Mouse (Mus musculus) heart, adult 2 months (tissue): ENCODE data around the gene Anapc16.

Experiments used
- CTCF ChIP-seq: fragments of 200-600 bp; IDR thresholded peaks from 2 replicates; pipeline ENCODE4 v1.8.1; 2022; ENCODE audit warnings: antibody characterized with exemption, mild to moderate bottlenecking, moderate library complexity
- EP300 ChIP-seq: fragments of 200-500 bp; IDR thresholded peaks from 2 replicates; pipeline ENCODE4 v1.6.1; 2011; ENCODE audit warnings: low read depth, low read length, control low read depth; ENCODE audit not compliant: insufficient read depth
- POLR2A ChIP-seq: fragments of 200-500 bp; IDR thresholded peaks from 2 replicates; pipeline ENCODE4 v1.6.1; 2011; ENCODE audit warnings: mild to moderate bottlenecking, low read depth, low read length, control low read depth; ENCODE audit not compliant: insufficient read depth

- TF ChIP-seq CTCF = no peak
- no peak for TF ChIP-seq EP300
- TF ChIP-seq POLR2A = no peak
Observed at GRCm38 (mm10) chr10:59973400-59973799, 29.5 kb downstream of the Anapc16 start.
